Mouse (Mus musculus) layer of hippocampus, adult 9-11 months (tissue): ENCODE results near the gene Trpm6.

Experiments
- DNase-seq: peaks from one replicate; pipeline ENCODE4 v3.0.0; 2022

Gene Trpm6

DNA sequence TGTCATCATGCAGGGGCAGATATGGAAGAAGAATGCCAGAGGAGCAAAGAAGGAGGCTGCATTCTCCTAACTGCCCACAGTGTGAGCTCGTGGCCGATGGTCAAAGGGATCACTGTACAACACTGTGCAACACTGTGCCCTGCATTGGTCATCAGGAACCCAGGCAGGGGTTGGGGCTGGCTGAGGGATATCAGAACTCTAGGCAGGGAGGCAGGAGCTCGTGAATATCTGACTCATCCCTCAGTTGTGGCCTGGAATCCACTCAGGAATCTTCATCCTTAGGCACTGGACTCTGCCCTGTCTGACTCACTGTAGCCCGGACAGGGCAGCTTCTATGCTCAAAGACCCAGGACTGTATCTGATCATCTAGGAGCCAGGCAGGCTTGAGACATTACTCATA, 140.4 kb downstream of the Trpm6 start:
- DNase-seq = no peak

DNA sequence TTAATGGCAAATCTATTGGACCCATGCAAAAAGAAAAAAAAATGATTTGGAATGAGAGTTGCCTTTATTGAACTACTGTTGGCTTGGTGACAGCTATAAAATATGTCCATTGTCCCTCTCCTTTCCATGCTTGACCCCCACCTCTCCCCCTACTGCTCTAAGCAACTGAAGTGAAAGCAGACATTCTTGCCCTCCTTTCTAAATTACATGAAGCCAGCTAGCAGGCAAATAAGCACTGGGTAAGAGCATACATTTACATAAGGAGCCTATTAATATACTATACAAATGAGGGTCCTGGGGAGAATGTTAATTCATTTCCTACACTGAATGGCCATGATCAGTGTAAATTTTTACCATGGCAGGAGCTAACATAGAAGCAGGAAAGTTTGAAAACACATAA, 148.5 kb downstream of the Trpm6 start:
- DNase-seq = no peak

DNA sequence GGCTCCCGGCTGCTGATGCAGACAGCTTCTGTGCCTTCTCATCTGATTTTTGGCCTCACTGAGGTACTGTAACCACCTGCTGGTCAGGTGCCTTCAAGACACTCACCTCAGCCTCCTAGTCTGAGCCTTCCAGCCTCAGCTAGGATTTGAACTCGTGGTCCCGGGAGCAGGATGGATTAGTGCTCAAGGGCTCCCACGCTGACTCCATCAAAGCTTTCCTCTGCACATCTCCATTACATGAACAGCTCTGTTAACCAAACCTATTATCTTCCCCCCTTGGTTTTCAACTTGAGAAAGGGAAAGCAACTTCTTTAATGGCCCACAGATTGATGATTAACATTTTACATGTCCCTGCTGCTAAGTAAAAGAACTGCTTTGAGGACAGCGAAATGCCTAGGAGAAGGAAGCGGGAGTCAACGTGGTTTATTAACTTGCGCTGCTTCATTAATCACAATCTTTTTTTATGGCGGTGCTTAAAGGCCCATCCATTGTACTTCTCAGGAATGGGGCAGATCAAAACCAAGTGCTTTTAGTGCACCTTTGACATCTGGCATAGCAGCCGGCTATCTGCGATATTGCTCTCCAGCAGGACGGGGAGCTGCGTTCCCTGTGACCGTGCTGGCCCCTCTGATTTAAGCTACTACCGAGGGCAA, 152.4 kb downstream of the Trpm6 start:
- no peak for DNase-seq

DNA sequence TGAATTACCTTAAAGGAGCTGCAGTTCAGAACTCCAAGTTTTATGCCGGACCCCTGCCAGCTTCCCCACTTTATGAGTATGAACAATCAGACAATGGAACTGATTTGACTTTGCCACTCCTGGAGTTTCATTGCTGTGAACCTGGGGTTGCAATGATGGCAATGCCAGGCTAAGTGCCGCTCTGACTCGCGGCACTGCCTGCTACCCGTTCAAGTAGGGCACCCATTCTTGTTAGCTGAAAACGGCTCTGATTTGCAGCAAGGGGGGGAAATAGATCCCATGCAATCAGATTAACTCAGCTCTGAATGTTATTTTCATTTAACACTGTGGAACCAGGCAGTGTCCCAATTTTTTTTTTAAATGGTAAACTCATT, 152.9 kb downstream of the Trpm6 start:
- DNase-seq = no peak

DNA sequence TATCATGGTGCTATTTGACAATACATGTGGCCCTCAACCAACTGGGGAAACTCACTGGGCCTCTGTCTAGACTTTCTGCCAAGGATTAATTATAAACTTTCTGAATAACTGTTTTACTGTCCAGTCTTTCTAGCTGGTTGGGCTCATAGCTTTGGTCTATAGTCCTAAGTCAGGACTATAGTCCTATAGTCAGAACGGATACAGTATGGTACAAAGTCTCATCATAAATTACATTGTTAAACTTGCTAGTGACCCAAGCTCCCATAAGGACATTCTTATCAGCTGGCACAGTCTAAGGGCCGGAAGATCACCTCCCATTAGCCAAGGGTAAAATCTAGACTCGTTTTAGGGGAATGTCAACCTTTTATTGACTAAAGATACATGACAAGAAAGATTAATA, 155.7 kb downstream of the Trpm6 start:
- DNase-seq = no peak

DNA sequence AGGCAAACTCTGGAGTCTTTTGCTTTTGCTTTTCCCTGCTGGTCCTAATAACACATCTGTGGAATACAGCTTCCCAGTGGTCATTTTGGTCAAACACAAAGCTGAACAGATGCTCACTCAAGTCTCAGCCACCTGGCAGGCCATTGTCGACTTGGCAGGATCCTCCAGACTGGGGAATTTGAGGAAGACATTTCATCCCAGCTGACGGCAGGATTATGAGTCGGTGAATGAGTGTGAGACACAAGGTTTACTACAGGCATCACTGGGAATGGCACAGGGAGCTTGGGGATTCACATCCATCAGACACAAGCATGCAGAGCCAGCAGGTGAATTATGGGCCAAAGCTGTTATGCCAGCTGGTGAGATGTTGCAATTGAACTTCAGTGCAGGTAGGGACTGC, 159.9 kb downstream of the Trpm6 start:
- DNase-seq = no peak

DNA sequence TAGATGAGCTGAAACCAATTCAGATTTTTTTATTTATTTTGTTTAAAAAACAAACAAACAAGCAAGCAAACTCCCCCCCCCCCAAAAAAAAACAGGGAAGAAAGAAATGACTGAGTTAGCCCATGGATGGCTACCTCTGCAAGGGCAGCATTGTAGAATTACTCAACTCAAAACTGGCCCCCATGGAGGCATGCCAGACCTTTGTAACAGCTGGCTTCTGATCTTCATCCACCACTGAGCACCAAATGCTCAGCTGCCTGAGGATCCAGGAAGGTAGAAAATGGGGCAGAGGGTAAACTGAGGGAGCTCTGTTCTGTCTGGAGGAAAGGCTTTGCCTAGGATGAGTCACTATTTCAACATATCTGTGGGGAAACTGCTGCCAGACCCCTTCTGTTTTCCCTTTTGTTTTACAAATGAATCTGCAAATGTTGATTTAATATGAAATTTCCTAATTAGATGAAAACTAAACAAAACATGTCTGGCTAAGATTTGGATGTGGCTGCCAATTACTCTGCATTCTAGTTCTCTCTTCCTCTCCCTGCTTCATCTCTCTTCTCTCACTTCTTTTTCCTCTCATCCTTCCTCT, 162.1 kb downstream of the Trpm6 start:
- DNase-seq = no peak

DNA sequence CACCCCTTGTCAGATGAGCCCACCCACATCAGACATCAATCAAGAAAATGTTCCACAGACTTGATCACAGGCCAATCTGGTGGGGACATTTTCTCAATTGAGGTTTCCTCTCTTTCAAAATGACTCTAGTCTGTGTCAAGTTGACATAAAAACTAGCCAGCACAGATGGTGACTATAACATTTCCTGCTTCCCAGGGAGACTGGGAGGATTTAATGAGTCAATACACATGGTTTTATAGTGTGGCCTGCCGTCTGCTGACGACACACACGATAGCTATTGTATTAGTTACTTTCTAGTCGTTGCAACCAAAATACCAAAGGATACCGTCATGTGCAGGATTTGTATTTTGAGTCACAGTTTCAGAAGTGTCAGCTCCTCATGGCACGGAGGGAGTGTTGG, 191.6 kb downstream of the Trpm6 start:
- peak; percentile 3 for DNase-seq
